Mouse (Mus musculus) small intestine, adult 2 months (tissue): Measurements from ENCODE around the gene Smyd3. TPM values are rescaled to one million over a fixed set of nuclear protein-coding genes. Genes with fewer than 3 reads are reported as not detected.

Experiments
- H3K27ac ChIP-seq: fragments of 200-500 bp; 2 replicates; pipeline ENCODE4 v1.5.1; 2012; ENCODE audit warnings: low read depth, low read length, control low read depth, inconsistent platforms; ENCODE audit not compliant: insufficient read depth
- H3K27me3 ChIP-seq: fragments of 200-500 bp; 2 replicates; pipeline ENCODE4 v1.6.1; 2012; ENCODE audit warnings: mild to moderate bottlenecking, moderate library complexity, low read length, inconsistent platforms; ENCODE audit not compliant: control insufficient read depth, insufficient read depth
- H3K36me3 ChIP-seq: fragments of 200-500 bp; 2 replicates; pipeline ENCODE4 v1.6.1; 2012; ENCODE audit warnings: mild to moderate bottlenecking, low read length, control low read depth, inconsistent platforms; ENCODE audit not compliant: control insufficient read depth, insufficient read depth
- H3K4me1 ChIP-seq: fragments of 200-500 bp; 2 replicates; pipeline ENCODE4 v1.6.1; 2012; ENCODE audit warnings: low read length, inconsistent platforms, mixed read lengths; ENCODE audit not compliant: control insufficient read depth, insufficient read depth, insufficient read length
- H3K4me3 ChIP-seq: fragments of 200-500 bp; 2 replicates; pipeline ENCODE4 v1.5.1; 2012; ENCODE audit warnings: low read depth, mild to moderate bottlenecking, control low read depth, inconsistent platforms, low read length, moderate library complexity
- CTCF ChIP-seq: fragments of 200-500 bp; IDR thresholded peaks from 2 replicates; pipeline ENCODE4 v1.5.1; 2012; ENCODE audit warnings: low read depth, mild to moderate bottlenecking, control low read depth, inconsistent platforms, low read length, moderate library complexity, mixed read lengths; ENCODE audit not compliant: insufficient replicate concordance, insufficient read length; ENCODE audit errors: extremely low read depth
- POLR2A ChIP-seq: fragments of 200-500 bp; IDR thresholded peaks from 2 replicates; pipeline ENCODE4 v1.6.1; 2012; ENCODE audit warnings: low read depth, mild to moderate bottlenecking, control low read depth, inconsistent platforms, low read length, moderate library complexity
- WGBS: fragments of 180-500 bp; shearing (Covaris S2); methylation state at CpG from one replicate; pipeline ENCODE4 v1.1.7; 2018; 5-methylcytosine and 5-hydroxymethylcytosine counted together
- polyA plus RNA-seq: library from polyadenylated mRNA; depleted of rRNA; stranded (reverse); fragments of >200 nt; gene quantifications from 2 replicates; pipeline ENCODE4 v1.2.3, GENCODE M21; 2012

The Smyd3 gene
- polyA plus RNA-seq, 1 experiment: 1.1 TPM

GRCm38 (mm10) chr1:179068990-179069389 lies 448.9 kb downstream of the Smyd3 start:
- H3K4me1 ChIP-seq: no peaks in the 10 kb centered on the region
- H3K27ac ChIP-seq: no peak overlapping the region
- H3K36me3 ChIP-seq: no peaks in the 10 kb centered on the region
- no peaks in the 10 kb centered on the region for H3K27me3 ChIP-seq
- WGBS: 95% methylated on average over 1 of the region's 1 CpGs
- TF ChIP-seq CTCF: no peak
- no peak overlapping the region for H3K4me3 ChIP-seq

DNA sequence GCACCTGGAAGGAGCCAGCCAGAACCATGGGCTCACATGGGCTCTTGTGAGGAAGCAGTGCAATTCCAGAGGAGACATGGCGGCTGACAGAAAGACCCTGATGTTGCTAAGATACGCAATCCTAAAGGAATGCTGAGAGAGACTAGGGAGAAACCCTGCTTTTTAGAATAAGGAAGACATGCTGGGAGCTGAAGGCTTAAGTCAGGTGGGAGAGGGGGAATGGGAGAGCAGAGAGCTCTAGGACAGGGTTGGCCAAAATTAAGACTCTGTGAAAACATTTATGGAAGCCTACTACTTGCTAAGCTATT lies 452.6 kb downstream of the Smyd3 start:
- 97% methylated on average over 2 of the region's 2 CpGs for WGBS
- Histone ChIP-seq H3K27me3 (no peaks in the 10 kb centered on the region), H3K36me3 (no peaks in the 10 kb centered on the region), H3K4me3 (no peak overlapping the region), H3K27ac (no peak overlapping the region), H3K4me1 (peaks cover 12% of the 10 kb centered on the region; the same call in 1 of the 2 replicates)
- TF ChIP-seq CTCF (no peak), POLR2A (no peak)

DNA sequence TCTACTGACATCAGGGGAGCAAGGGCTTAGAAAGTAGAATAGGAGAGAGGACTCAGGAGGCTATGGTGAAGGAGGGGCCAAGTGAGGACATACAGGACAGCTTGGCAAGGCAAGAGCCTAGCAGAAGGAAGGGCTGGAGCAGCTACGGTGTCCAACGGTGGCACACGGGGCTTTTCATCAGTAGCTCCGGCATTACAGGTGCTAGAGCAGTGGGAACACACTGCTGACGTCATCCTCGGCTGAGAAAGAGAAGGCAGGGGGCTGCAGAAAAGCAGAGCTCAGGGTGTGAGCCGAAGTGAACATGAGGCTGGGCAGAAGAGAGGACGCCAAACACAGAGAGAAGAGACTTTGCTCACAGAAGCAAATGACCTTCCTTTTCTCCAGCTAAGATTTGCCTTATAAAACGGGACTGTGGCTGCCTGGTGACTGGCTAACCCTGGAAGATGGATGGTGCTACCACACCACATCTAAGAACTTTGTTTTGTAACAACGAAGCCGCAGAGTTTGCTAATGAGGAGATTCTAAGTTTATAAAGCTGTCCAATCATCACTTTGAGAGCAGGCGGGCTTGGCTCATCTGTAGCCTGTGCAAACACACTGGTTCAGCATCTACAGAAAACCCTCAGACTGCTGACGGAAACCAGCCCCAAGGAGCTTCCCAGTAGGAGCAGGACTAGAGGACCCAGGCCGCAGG lies 453.1 kb downstream of the Smyd3 start:
- H3K36me3 ChIP-seq: no peaks in the 10 kb centered on the region
- peaks cover 13% of the 10 kb centered on the region; the same call in 1 of the 2 replicates for H3K4me1 ChIP-seq
- 78% methylated on average over 14 of the region's 14 CpGs for WGBS
- no peaks in the 10 kb centered on the region for H3K27me3 ChIP-seq
- no peak overlapping the region for H3K27ac ChIP-seq
- TF ChIP-seq CTCF: no peak
- TF ChIP-seq POLR2A: no peak
- H3K4me3 ChIP-seq: no peak overlapping the region

- Histone ChIP-seq H3K27me3 (no peaks in the 10 kb centered on the region), H3K4me1 (peaks cover 17% of the 10 kb centered on the region; the same call in 1 of the 2 replicates), H3K27ac (no peak overlapping the region), H3K4me3 (no peak overlapping the region), H3K36me3 (no peaks in the 10 kb centered on the region)
- TF ChIP-seq POLR2A (no peak), CTCF (no peak)
- 8% methylated on average over 9 of the region's 9 CpGs for WGBS
Observed at GRCm38 (mm10) chr1:179061759-179062168, 456.1 kb downstream of the Smyd3 start.

- Histone ChIP-seq H3K27me3 (no peaks in the 10 kb centered on the region), H3K36me3 (no peaks in the 10 kb centered on the region), H3K4me3 (no peak overlapping the region), H3K27ac (no peak overlapping the region), H3K4me1 (peaks cover 17% of the 10 kb centered on the region; the same call in 1 of the 2 replicates)
- no peak for TF ChIP-seq CTCF
- no peak for TF ChIP-seq POLR2A
- WGBS: 50% methylated on average over 4 of the region's 4 CpGs
Observed at GRCm38 (mm10) chr1:179061053-179061452, 456.8 kb downstream of the Smyd3 start.

- H3K27me3 ChIP-seq: no peaks in the 10 kb centered on the region
- no peak overlapping the region for H3K27ac ChIP-seq
- H3K36me3 ChIP-seq: no peaks in the 10 kb centered on the region
- H3K4me3 ChIP-seq: no peak overlapping the region
- peaks cover 17% of the 10 kb centered on the region; the same call in 1 of the 2 replicates for H3K4me1 ChIP-seq
- TF ChIP-seq CTCF (no peak), POLR2A (no peak)
- WGBS: 64% methylated on average over 18 of the region's 18 CpGs
Observed at GRCm38 (mm10) chr1:179060113-179060955, 457.5 kb downstream of the Smyd3 start.

- H3K27me3 ChIP-seq: no peaks in the 10 kb centered on the region
- H3K4me3 ChIP-seq: no peak overlapping the region
- H3K36me3 ChIP-seq: no peaks in the 10 kb centered on the region
- no peak overlapping the region for H3K27ac ChIP-seq
- TF ChIP-seq POLR2A (no peak), CTCF (no peak)
- peaks cover 19% of the 10 kb centered on the region for H3K4me1 ChIP-seq
- WGBS: 74% methylated on average over 15 of the region's 15 CpGs
Observed at GRCm38 (mm10) chr1:179059286-179060112, 458.3 kb downstream of the Smyd3 start.
